Mouse (Mus musculus): ENCODE results near the gene Gfi1.

Gene Gfi1

DNA sequence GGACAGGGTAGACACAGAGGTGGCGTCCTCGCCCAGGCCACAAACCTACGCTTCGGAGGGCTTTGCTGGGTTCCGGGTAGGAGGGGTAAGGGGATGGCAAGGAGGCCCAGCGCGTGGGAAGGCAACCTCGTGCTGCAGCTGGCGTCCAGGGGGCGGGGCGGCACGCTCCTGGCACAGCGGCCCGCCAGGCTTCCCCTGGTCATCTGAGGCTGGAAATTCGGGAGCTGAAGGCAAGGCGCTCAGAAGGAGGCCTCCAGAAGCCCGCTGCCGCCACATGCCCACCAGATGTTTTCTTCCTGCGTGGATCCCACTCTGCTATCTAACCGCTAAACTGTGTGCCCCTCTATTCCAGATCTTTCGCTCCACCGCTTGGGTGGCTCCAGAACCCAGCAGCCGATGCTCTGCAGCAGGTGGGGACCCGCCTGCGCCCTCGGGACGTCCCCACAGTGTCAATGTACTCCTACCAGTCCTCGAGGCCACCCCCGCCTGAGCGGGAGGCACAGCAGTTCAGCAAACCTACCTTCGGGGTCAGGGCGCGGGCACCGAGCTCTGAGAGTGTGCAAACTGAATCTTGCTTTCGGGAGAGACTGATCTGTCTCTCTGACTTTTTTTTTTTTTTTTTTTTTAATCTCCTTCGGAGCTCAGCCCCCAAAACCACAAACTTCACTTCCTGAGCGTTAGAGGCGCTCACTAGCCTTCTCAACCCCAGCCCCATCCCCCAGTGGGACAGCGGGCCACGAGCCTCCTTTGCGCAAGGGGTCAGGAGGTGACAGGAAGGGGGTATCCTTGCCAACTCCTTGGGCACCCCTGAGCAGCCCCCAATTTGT, at the start of gene Gfi1:
Gene Gfi1 (minus strand): TSS at position 602 of the 827 bp plus-strand sequence.
- DNase-seq (ENCODE audit: low spot score in 2 of 2): peak; percentile 78 to 85

DNA sequence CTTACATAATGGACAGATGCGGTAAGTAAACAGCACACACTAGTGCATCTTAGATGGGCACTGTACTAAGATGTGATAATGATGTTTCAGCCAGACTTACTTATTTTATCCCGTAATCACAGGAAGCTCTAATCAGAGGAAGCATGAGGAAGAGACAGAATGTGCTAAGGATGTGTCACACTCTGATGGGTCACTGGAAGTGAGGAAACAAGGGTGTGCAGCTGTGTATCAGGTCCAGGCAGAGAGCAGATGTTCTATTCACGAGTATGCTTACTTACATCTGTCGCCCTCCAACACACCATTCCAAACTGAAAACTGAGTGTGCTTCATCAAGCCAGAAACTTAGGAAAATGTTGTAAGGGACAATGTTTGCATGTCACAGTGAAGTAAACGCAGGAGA, 46.2 kb upstream of the Gfi1 start:
- no peak for DNase-seq (ENCODE audit: low spot score in 2 of 2)

GRCm38 (mm10) chr5:107768224-107768623, 42.4 kb upstream of the Gfi1 start:
- no peak for DNase-seq (ENCODE audit: low spot score in 2 of 2)

DNA sequence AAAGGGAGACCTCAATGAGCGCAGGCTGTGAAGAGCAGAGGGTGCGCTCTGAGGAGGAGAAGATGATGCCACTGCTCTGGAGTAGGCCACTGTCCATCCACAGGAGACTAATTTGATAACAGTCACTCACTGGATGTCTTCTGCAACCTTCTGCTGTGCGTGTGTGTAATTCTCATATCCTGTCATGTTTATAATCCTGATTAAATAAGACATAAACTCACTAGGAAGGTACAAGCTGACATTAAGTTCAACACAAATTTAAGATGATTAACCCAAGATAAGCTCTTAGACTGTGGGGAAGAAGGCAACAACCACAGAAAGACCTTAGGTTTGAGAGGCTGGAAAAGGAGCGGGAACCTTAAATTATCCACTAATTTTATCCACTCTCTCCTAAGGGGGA, 40.1 kb upstream of the Gfi1 start:
- DNase-seq (ENCODE audit: low spot score in 2 of 2): no peak

GRCm38 (mm10) chr5:107764486-107764885, 38.6 kb upstream of the Gfi1 start:
- DNase-seq (ENCODE audit: low spot score in 2 of 2): no peak

DNA sequence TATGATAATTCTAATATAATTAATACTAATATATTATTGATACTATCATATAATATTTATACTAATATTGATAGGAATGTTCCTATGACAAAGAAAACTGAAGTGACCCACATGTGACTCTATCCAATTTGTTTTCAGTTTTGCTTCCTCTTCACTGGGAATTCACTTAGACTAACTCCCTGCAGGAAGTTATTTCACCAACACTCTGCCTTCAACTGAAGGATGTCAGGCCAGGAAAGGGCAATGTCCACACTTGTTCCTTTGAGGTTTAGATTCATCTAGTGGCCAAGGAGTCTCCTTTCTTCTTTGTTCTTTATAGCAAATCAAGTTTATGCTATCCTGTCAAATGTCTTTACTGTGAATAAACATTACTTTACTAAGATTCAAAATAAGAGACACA, 37.8 kb upstream of the Gfi1 start:
- DNase-seq (ENCODE audit: low spot score in 2 of 2): no peak

DNA sequence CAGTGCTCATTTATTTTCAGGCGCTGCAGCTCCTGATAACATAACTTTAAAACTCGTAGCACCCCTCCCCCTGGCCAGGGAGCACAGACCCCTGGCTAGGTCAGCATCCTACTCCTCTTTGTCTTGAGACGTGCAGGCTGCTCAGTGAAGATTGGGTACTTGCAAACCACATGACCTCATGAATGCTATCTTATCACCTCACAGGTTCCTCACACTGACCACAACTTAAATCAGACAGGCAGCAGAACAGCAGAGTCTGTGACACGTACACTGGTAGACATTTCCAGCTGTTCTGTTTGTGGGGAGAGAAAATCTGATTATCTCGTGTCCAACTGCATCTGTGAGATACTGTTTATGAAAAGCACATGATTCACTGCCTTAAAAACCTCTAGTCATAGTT, 33.3 kb upstream of the Gfi1 start:
- DNase-seq (ENCODE audit: low spot score in 2 of 2): no peak

DNA sequence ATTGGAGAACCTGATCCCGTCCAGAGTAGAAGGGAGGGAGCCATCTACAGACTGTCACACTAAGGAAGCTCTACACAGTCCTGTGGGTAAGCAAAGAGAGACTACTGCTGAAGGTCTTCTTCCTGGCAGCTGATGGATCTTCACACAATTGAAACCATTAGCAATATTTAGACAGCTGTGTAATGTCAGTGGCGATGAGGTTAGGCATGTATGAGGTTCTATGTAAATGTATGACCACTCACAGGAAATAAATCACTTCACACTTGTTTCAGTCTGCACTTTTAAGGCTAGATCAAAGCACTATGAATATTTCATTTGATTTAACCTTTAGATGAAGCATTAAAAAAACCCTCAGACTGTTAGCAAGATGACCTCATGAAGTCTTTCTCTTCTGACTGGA, 30.2 kb upstream of the Gfi1 start:
- DNase-seq (ENCODE audit: low spot score in 2 of 2): no peak

GRCm38 (mm10) chr5:107754740-107755139, 28.9 kb upstream of the Gfi1 start:
- DNase-seq (ENCODE audit: low spot score in 2 of 2): no peak

- DNase-seq (ENCODE audit: low spot score in 2 of 2): no peak
Measured at GRCm38 (mm10) chr5:107753656-107754055, 27.8 kb upstream of the Gfi1 start.

- no peak for DNase-seq (ENCODE audit: low spot score in 2 of 2)
Measured at GRCm38 (mm10) chr5:107749229-107749916, 23.5 kb upstream of the Gfi1 start.

DNA sequence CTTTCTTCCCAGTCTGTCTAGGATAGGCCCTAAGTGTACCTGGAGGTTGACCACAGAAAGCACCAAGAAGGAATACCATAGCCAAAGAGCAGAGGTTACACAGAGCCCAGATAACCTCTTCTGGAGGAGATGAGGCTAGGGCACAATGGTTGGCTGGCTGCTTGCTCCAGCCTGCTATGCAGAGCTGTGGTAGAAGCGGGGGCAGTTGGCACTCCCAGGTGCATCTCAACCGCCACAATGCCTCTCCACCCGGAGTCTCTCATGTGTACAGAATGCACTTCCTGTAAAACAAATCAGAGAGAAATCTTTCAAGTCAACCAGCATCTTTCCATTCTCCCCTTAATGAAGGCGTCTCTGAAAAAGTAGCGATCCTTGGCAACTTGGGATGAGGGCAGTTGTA, 13.2 kb upstream of the Gfi1 start:
- DNase-seq (ENCODE audit: low spot score in 2 of 2): peak; percentile 78 to 85

DNA sequence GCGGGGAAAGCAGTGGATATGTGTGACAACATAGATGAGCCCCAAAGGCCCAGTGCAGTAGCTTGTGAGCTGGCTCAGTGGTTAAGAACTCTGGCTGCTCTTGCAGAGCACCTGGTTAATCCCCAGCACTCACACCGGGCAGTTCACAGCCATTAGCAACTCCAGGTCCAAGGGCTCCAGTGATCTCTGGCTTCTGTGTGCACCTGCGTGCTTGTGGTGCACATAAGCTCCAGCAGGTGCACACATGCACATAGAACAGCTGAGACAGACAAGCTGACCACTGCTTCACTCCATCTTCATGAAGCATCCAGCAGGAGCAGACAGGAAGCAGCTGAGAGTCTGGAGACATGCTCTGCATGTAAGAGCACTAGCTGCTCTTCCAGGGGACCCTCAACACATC, 12.5 kb upstream of the Gfi1 start:
- peak in 1 of 2 experiments; percentile 35 for DNase-seq (ENCODE audit: low spot score in 2 of 2)

GRCm38 (mm10) chr5:107736171-107736570, 10.3 kb upstream of the Gfi1 start:
- no peak for DNase-seq (ENCODE audit: low spot score in 2 of 2)

DNA sequence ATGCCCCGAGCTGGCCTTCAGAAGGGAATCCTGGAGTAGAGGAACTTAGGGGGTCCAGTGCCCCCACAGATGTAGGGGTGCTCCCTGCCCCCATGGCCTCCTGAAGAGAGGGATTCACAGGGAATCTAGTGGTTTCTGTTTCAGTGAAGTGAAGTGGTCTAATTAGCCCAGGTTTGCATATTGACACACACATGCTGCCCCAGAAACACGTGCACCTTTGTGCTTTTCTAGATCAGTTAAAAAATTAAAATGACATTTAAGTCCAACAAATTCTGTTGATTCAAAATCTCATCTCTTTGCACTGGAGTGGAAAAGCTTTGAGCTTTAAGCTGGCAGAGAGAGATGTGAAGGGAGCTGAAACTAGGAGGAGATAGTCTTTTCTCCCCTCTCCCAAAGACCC, 6.0 kb upstream of the Gfi1 start:
- no peak for DNase-seq (ENCODE audit: low spot score in 2 of 2)

- DNase-seq (ENCODE audit: low spot score in 2 of 2): no peak
Measured at GRCm38 (mm10) chr5:107731408-107731807, 5.6 kb upstream of the Gfi1 start.

- DNase-seq (ENCODE audit: low spot score in 2 of 2): no peak
Measured at GRCm38 (mm10) chr5:107727007-107727402, 1.2 kb upstream of the Gfi1 start.

GRCm38 (mm10) chr5:107726281-107727006, 608 bp upstream of the Gfi1 start:
- peak in 1 of 2 experiments; percentile 38 for DNase-seq (ENCODE audit: low spot score in 2 of 2)

DNA sequence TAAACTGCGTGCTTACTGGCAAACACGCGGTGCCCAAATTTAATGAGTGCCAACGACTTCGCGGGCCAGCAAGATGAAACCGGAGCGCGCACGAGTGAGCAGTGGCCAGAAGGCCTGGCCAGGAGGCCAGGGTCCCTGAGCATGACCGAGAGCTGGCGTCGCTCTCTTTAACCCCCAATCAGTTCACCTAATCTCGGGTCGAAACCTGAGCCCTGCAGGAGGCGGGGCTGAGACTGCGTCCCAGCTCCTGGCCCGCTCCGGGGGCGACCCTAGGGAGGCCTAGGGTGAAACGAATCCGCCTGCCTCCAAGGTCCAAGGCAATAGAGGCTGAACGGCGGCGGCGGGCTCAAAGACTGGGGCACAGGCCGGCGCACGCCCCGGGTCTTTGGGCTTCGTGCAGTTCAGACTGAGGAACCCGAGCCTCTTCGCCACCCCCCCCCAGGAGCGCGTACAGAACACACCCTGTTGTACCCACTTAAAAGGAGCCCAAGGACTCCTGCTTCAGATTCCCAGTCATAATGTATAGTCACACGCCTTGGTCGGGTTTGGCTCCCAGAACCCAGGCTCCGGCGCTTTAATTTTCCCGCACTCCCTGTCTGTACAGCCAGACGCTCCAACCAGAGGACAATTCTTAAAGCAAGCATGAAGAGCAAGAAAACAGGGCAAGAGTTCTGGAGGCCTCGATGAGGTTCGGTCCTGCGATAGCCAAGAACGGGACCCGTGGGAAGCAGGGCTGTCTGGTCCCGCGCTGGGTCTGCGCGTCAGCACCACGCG, 988 bp downstream of the Gfi1 start:
- peak in 1 of 2 experiments; percentile 55 for DNase-seq (ENCODE audit: low spot score in 2 of 2)

- peak in 1 of 2 experiments; percentile 48 for DNase-seq (ENCODE audit: low spot score in 2 of 2)
Measured at GRCm38 (mm10) chr5:107723541-107724511, 2.0 kb downstream of the Gfi1 start.

Data from thymus, postnatal 10 days (tissue).